Mouse (Mus musculus) heart, postnatal 14 days (tissue): Measurements from ENCODE around the gene Trim38. TPM values are rescaled to one million over a fixed set of nuclear protein-coding genes. Genes with fewer than 3 reads are reported as not detected.

Experiments
- DNase-seq, 2 experiments: peaks; one replicate each; pipeline ENCODE4 v3.0.0; 2021 to 2022
- intact Hi-C: fragments of 180-260 bp; cut with DNase I; formaldehyde crosslinking; loops from one replicate; pipeline ENCODE4 v1.15.1; 2025
- microRNA-seq, 2 experiments: library from miRNA; unstranded; fragments of <30 nt; microRNA quantifications; one replicate each; pipeline ENCODE4 v1.2.0; 2021 to 2022
- total RNA-seq, 2 experiments: library from RNA; stranded (reverse); gene quantifications; 2 replicates each; pipeline ENCODE4 v1.2.3; 2021

The Trim38 gene
- total RNA-seq, 2 experiments from 2014 or later, result not detected

- intact Hi-C loops, result no loop called here
These were observed 36.8 kb downstream of the Trim38 start, which contains the start of gene Slc17a2 for GRCm38 (mm10) chr13:23806422-23807052. Gene Slc17a2 (plus strand): TSS chr13:23806993.

GRCm38 (mm10) chr13:23816148-23816547 lies 46.4 kb downstream of the Trim38 start:
- intact Hi-C loops, result no loop called here
- DNase-seq, result no peak

More at GRCm38 (mm10) chr13:23806422-23807052, 36.8 kb downstream of the Trim38 start, which contains the start of gene Slc17a2:
- no peak for DNase-seq

GRCm38 (mm10) chr13:23820179-23820940 lies 50.6 kb downstream of the Trim38 start:
- no peak for DNase-seq
- intact Hi-C loops, result no loop called here

- no peak for DNase-seq
- intact Hi-C loops, result no loop called here
These were observed 52.5 kb downstream of the Trim38 start for GRCm38 (mm10) chr13:23822213-23822612.

GRCm38 (mm10) chr13:23826606-23827005 lies 56.9 kb downstream of the Trim38 start:
- DNase-seq, result no peak
- intact Hi-C loops, result no loop called here

- DNase-seq, result peak; percentile 19 to 35
- intact Hi-C loops, result loop anchor here (2.0 to 10.0 kb wide), 3 partner anchors 54 to 464 kb away; no protein-coding TSS in a partner anchor
These were observed 63.3 kb downstream of the Trim38 start for GRCm38 (mm10) chr13:23833053-23833452.

- intact Hi-C loops, result loop anchor here (5.0 to 10.0 kb wide), 2 partner anchors 52 to 120 kb away; no protein-coding TSS in a partner anchor
- DNase-seq, result no peak
These were observed 65.1 kb downstream of the Trim38 start for GRCm38 (mm10) chr13:23834836-23835235.

GRCm38 (mm10) chr13:23836630-23837029 lies 66.9 kb downstream of the Trim38 start:
- intact Hi-C loops, result loop anchor here (10.0 kb wide), 1 partner anchor 118 kb away; no protein-coding TSS in a partner anchor
- no peak for DNase-seq

GRCm38 (mm10) chr13:23839308-23839707 lies 69.6 kb downstream of the Trim38 start, which contains the start of gene Slc17a3:
Gene Slc17a3 (plus strand): TSS chr13:23839434.
- DNase-seq, result no peak
- intact Hi-C loops, result loop anchor here (10.0 kb wide), 1 partner anchor 115 kb away; no protein-coding TSS in a partner anchor

Small RNA genes within 50 kb of the gene (microRNA-seq; reads per million reads assigned to microRNA genes)
- gene Gm44314 (0 reads per million in 2 experiments), gene Gm44484 (0 reads per million in 2 experiments)

Other genes with a start within 250 kb of the Trim38 start
- 100 to 1,000 TPM; 465 to 538 TPM for gene Hist1h4h, start 238.9 kb upstream of the Trim38 start, total RNA-seq
- gene Hist1h2af, start 236.0 kb upstream of the Trim38 start, total RNA-seq, result 100 to 1,000 TPM in 1 of 2 experiments, 10 to 100 TPM in 1; 49.0 to 131 TPM
- 10 to 100 TPM; 13.1 to 34.3 TPM for gene Hist1h3g, start 234.5 kb upstream of the Trim38 start, total RNA-seq
- gene Hist1h2bh, start 226.5 kb upstream of the Trim38 start, total RNA-seq, result 1 to 10 TPM; 3.7 to 7.4 TPM
- 10 to 100 TPM; 21.6 to 40.3 TPM for gene Hist1h3f, start 225.9 kb upstream of the Trim38 start, total RNA-seq
- gene Hist1h4f, start 218.3 kb upstream of the Trim38 start, total RNA-seq, result 100 to 1,000 TPM; 106 to 209 TPM
- gene Hist1h1d, start 216.7 kb upstream of the Trim38 start, total RNA-seq, result 10 to 100 TPM in 1 of 2 experiments, 1 to 10 TPM in 1; 5.2 to 11.7 TPM
- gene Hist1h3e, start 207.5 kb upstream of the Trim38 start, total RNA-seq, result 10 to 100 TPM; 49.0 to 79.9 TPM
- 10 to 100 TPM in 1 of 2 experiments, 1 to 10 TPM in 1; 8.6 to 27.9 TPM for gene Hist1h2ae, start 198.7 kb upstream of the Trim38 start, total RNA-seq
- 100 to 1,000 TPM; 100 to 175 TPM for gene Hist1h2bg, start 198.5 kb upstream of the Trim38 start, total RNA-seq
- 10 to 100 TPM; 45.4 to 89.0 TPM for gene Hist1h2bf, start 195.7 kb upstream of the Trim38 start, total RNA-seq
- 10 to 100 TPM; 15.1 to 24.5 TPM for gene Hist1h2ad, start 195.5 kb upstream of the Trim38 start, total RNA-seq
- 10 to 100 TPM in 1 of 2 experiments, 1 to 10 TPM in 1; 7.8 to 17.6 TPM for gene Hist1h3d, start 194.2 kb upstream of the Trim38 start, total RNA-seq
- gene Hist1h4d, start 188.3 kb upstream of the Trim38 start, total RNA-seq, result 100 to 1,000 TPM in 1 of 2 experiments, 10 to 100 TPM in 1; 92.0 to 119 TPM
- gene Hist1h2be, start 148.8 kb upstream of the Trim38 start, total RNA-seq, result 10 to 100 TPM; 10.5 to 16.6 TPM
- gene Hist1h1e, start 147.4 kb upstream of the Trim38 start, total RNA-seq, result 10 to 100 TPM; 56.8 to 68.5 TPM
- 1 to 10 TPM; 2.0 to 3.7 TPM for gene Hist1h2ac, start 86.0 kb upstream of the Trim38 start, total RNA-seq
- gene Hist1h2bc, start 85.7 kb upstream of the Trim38 start, total RNA-seq, result 10 to 100 TPM; 48.8 to 56.9 TPM
- gene Hist1h1t, start 74.1 kb upstream of the Trim38 start, total RNA-seq, result under 1 TPM; 0.31 to 0.32 TPM
- gene Hist1h4c, start 71.5 kb upstream of the Trim38 start, total RNA-seq, result 10 to 100 TPM; 62.9 to 77.3 TPM
- gene Hfe, start 59.1 kb upstream of the Trim38 start, total RNA-seq, result 10 to 100 TPM; 39.5 to 41.3 TPM
- gene Hist1h1c, start 31.1 kb upstream of the Trim38 start, total RNA-seq, result 100 to 1,000 TPM; 200 to 202 TPM
- gene Hist1h3c, start 24.3 kb upstream of the Trim38 start, total RNA-seq, result 10 to 100 TPM; 21.1 to 58.2 TPM
- 10 to 100 TPM; 26.5 to 61.9 TPM for gene Hist1h2bb, start 23.2 kb upstream of the Trim38 start, total RNA-seq
- 100 to 1,000 TPM in 1 of 2 experiments, 10 to 100 TPM in 1; 54.2 to 146 TPM for gene Hist1h2ab, start 18.8 kb upstream of the Trim38 start, total RNA-seq
- 100 to 1,000 TPM in 1 of 2 experiments, 10 to 100 TPM in 1; 70.3 to 154 TPM for gene Hist1h3b, start 17.6 kb upstream of the Trim38 start, total RNA-seq
- gene Hist1h4b, start 12.9 kb upstream of the Trim38 start, total RNA-seq, result 10 to 100 TPM; 44.8 to 83.6 TPM
- gene Hist1h4a, start 8.7 kb upstream of the Trim38 start, total RNA-seq, result 10 to 100 TPM; 33.4 to 91.7 TPM
- 100 to 1,000 TPM in 1 of 2 experiments, 10 to 100 TPM in 1; 55.1 to 114 TPM for gene Hist1h3a, start 7.5 kb upstream of the Trim38 start, total RNA-seq
- gene Hist1h1a, start 6.2 kb upstream of the Trim38 start, total RNA-seq, result 10 to 100 TPM; 28.9 to 69.7 TPM
- not detected for gene Slc17a2, start 37.1 kb downstream of the Trim38 start, total RNA-seq
- not detected for gene Slc17a3, start 69.5 kb downstream of the Trim38 start, total RNA-seq
- not detected for gene Slc17a1, start 97.8 kb downstream of the Trim38 start, total RNA-seq
- gene Slc17a4, start 145.1 kb downstream of the Trim38 start, total RNA-seq, result not detected
- gene Hist1h2ba, start 164.2 kb downstream of the Trim38 start, total RNA-seq, result not detected
- gene Hist1h2aa, start 164.5 kb downstream of the Trim38 start, total RNA-seq, result not detected
- not detected for gene Scgn, start 221.3 kb downstream of the Trim38 start, total RNA-seq